Mouse (Mus musculus) liver, adult 2 months (tissue): Measurements from ENCODE around the gene Emilin3. TPM values are rescaled to one million over a fixed set of nuclear protein-coding genes. Genes with fewer than 3 reads are reported as not detected.
A peak's percentile ranks its signal among the peaks of the same experiment; 100 is the strongest.

Experiments used
- DNase-seq: peaks from one replicate; pipeline ENCODE4 v3.0.0-alpha.2; 2011; ENCODE audit warnings: low read depth, low spot score; ENCODE audit errors: extremely low read depth
- H3K27ac ChIP-seq: fragments of 200-500 bp; replicated peaks from 2 replicates; pipeline ENCODE4 v1.5.1; 2012; ENCODE audit warnings: low read depth, mild to moderate bottlenecking, control low read depth, inconsistent platforms, low read length; ENCODE audit not compliant: insufficient read depth
- H3K27me3 ChIP-seq: fragments of 200-500 bp; 2 replicates; pipeline ENCODE4 v1.6.1; 2012; ENCODE audit warnings: mild to moderate bottlenecking, moderate library complexity, low read length, inconsistent platforms; ENCODE audit not compliant: control insufficient read depth, insufficient read depth
- H3K36me3 ChIP-seq: fragments of 200-500 bp; 2 replicates; pipeline ENCODE4 v1.6.1; 2012; ENCODE audit warnings: low read length, inconsistent platforms; ENCODE audit not compliant: control insufficient read depth, insufficient read depth
- H3K4me1 ChIP-seq: fragments of 200-500 bp; 2 replicates; pipeline ENCODE4 v1.6.1; 2011; ENCODE audit warnings: low read length; ENCODE audit not compliant: control insufficient read depth, insufficient read depth
- H3K4me3 ChIP-seq: fragments of 200-500 bp; 2 replicates; pipeline ENCODE4 v1.5.1; 2011; ENCODE audit warnings: low read depth, mild to moderate bottlenecking, control low read depth, low read length, moderate library complexity; ENCODE audit not compliant: insufficient read depth
- H3K79me2 ChIP-seq: fragments of 200-500 bp; 2 replicates; pipeline ENCODE4 v1.6.1; 2012; ENCODE audit warnings: inconsistent platforms, mild to moderate bottlenecking, low read length, moderate library complexity; ENCODE audit not compliant: control insufficient read depth, insufficient read depth
- H3K9ac ChIP-seq: fragments of 200-500 bp; 2 replicates; pipeline ENCODE4 v1.6.1; 2012; ENCODE audit warnings: low read depth, mild to moderate bottlenecking, control low read depth, inconsistent platforms, low read length
- CTCF ChIP-seq: fragments of 200-500 bp; IDR thresholded peaks from 2 replicates; pipeline ENCODE4 v1.5.1; 2011; ENCODE audit warnings: low read depth, low read length, control low read depth
- POLR2A ChIP-seq: fragments of 200-500 bp; IDR thresholded peaks from 2 replicates; pipeline ENCODE4 v1.6.1; 2011; ENCODE audit warnings: low read length, control low read depth; ENCODE audit not compliant: insufficient read depth; ENCODE audit errors: extremely low read depth
- WGBS: fragments of 180-500 bp; shearing (Covaris S2); methylation state at CpG from one replicate; pipeline ENCODE4 v1.1.7; 2018; 5-methylcytosine and 5-hydroxymethylcytosine counted together
- polyA plus RNA-seq: library from polyadenylated mRNA; depleted of rRNA; stranded (reverse); fragments of >200 nt; gene quantifications from 2 replicates; pipeline ENCODE4 v1.2.3, GENCODE M21; 2012
- total RNA-seq: library from RNA; depleted of rRNA; stranded (reverse); fragments of >200 nt; gene quantifications from 2 replicates; pipeline ENCODE4 v1.2.3, GENCODE M21; 2014

The Emilin3 gene
- total and polyA plus RNA-seq, 2 experiments = not detected

- 71% methylated on average over 17 of the region's 17 CpGs for WGBS
- no peaks in the 10 kb centered on the region for H3K27me3 ChIP-seq
- H3K27ac ChIP-seq = no peak overlapping the region
Measured at GRCm38 (mm10) chr2:160940930-160941709, 29.0 kb upstream of the Emilin3 start.

GRCm38 (mm10) chr2:160934451-160934850, 22.3 kb upstream of the Emilin3 start:
- Histone ChIP-seq H3K9ac (no peak overlapping the region), H3K4me3 (no peak overlapping the region), H3K36me3 (no peaks in the 10 kb centered on the region), H3K27ac (no peak overlapping the region), H3K4me1 (no peaks in the 10 kb centered on the region), H3K79me2 (no peaks in the 10 kb centered on the region), H3K27me3 (no peaks in the 10 kb centered on the region)
- 84% methylated on average over 4 of the region's 4 CpGs for WGBS
- no peak for DNase-seq
- TF ChIP-seq POLR2A = no peak
- TF ChIP-seq CTCF = no peak

More at GRCm38 (mm10) chr2:160940930-160941709, 29.0 kb upstream of the Emilin3 start:
- H3K79me2 ChIP-seq = no peaks in the 10 kb centered on the region
- no peaks in the 10 kb centered on the region for H3K36me3 ChIP-seq
- no peak for DNase-seq
- TF ChIP-seq CTCF (no peak), POLR2A (no peak)
- H3K9ac ChIP-seq = no peak overlapping the region
- no peak overlapping the region for H3K4me3 ChIP-seq
- H3K4me1 ChIP-seq = no peaks in the 10 kb centered on the region

GRCm38 (mm10) chr2:160933890-160934289, 21.8 kb upstream of the Emilin3 start:
- TF ChIP-seq CTCF = 0 out of 2 replicates have a peak, but pooled peaks have one; percentile 15
- TF ChIP-seq POLR2A = no peak
- Histone ChIP-seq H3K27me3 (no peaks in the 10 kb centered on the region), H3K36me3 (no peaks in the 10 kb centered on the region), H3K9ac (no peak overlapping the region), H3K79me2 (no peaks in the 10 kb centered on the region), H3K4me3 (no peak overlapping the region), H3K27ac (no peak overlapping the region), H3K4me1 (no peaks in the 10 kb centered on the region)
- 71% methylated on average over 5 of the region's 5 CpGs for WGBS
- DNase-seq = no peak

GRCm38 (mm10) chr2:160932981-160933380, 20.9 kb upstream of the Emilin3 start:
- H3K36me3 ChIP-seq = no peaks in the 10 kb centered on the region
- TF ChIP-seq POLR2A (no peak), CTCF (no peak)

GRCm38 (mm10) chr2:160932325-160932724, 20.2 kb upstream of the Emilin3 start:
- H3K36me3 ChIP-seq = no peaks in the 10 kb centered on the region
- H3K4me1 ChIP-seq = no peaks in the 10 kb centered on the region
- WGBS = 83% methylated on average over 8 of the region's 8 CpGs
- no peak overlapping the region for H3K4me3 ChIP-seq
- H3K27me3 ChIP-seq = no peaks in the 10 kb centered on the region
- no peak overlapping the region for H3K9ac ChIP-seq
- TF ChIP-seq CTCF = no peak
- no peak for TF ChIP-seq POLR2A
- H3K27ac ChIP-seq = no peak overlapping the region
- no peaks in the 10 kb centered on the region for H3K79me2 ChIP-seq
- DNase-seq = no peak

More at GRCm38 (mm10) chr2:160932981-160933380, 20.9 kb upstream of the Emilin3 start:
- no peaks in the 10 kb centered on the region for H3K4me1 ChIP-seq
- WGBS = 62% methylated on average over 3 of the region's 3 CpGs
- no peaks in the 10 kb centered on the region for H3K27me3 ChIP-seq
- DNase-seq = no peak
- no peak overlapping the region for H3K27ac ChIP-seq
- no peak overlapping the region for H3K9ac ChIP-seq
- H3K4me3 ChIP-seq = no peak overlapping the region
- no peaks in the 10 kb centered on the region for H3K79me2 ChIP-seq

- 90% methylated on average over 5 of the region's 5 CpGs for WGBS
- Histone ChIP-seq H3K4me3 (no peak overlapping the region), H3K9ac (no peak overlapping the region), H3K79me2 (no peaks in the 10 kb centered on the region), H3K27ac (no peak overlapping the region), H3K27me3 (no peaks in the 10 kb centered on the region), H3K36me3 (no peaks in the 10 kb centered on the region), H3K4me1 (no peaks in the 10 kb centered on the region)
- DNase-seq = no peak
- TF ChIP-seq POLR2A (no peak), CTCF (no peak)
Measured at GRCm38 (mm10) chr2:160931378-160931777, 19.2 kb upstream of the Emilin3 start.
